Mouse (Mus musculus) c-Kit-positive CD71-negative TER-119-negative erythroid progenitor cells, embryonic 14.5 days (primary cell): Measurements from ENCODE around the gene Cryab.

ENCODE experiments used
- DNase-seq: peaks from one replicate; pipeline ENCODE4 v3.0.0-alpha.2; 2013; ENCODE audit warnings: low read depth

The Cryab gene

DNA sequence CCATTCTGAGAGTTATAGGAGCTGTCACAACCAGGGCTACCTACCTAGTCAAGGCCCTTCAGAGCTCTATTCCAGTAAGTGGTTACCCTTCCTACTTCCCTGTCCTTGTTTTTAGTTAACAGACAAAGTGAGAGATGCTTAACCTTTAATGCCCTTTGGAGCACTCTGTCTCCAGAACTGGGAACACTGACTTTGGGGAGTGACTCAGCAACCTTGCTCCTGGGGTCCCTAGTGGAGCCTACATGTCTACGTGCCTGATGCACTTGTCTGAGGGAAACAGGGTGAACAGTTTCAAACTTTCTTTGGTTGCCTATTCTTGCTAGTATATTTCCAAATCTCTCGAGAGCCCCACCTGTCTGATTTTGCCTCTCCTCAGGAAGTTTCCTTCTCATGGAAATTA, 8.4 kb upstream of the Cryab start:
- DNase-seq: no peak

DNA sequence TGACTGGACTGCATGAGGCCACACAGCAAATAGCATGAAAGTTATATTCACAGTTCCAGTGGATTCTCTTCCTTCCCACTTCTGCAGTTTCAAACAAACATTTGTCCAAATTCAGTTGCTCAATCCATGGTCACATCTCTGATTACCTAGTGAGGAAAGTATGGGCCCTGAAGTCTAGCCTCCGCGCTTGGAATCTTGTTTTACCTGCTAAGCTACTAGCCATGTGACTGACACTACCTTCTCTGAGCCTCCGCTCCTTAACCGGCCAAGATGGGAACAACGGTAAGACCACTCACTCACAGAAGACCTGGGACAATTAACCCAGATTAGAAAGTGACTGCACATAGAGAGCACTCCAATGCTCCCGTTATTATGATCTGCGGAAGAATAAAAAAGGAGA, 5.3 kb upstream of the Cryab start:
- DNase-seq: no peak

DNA sequence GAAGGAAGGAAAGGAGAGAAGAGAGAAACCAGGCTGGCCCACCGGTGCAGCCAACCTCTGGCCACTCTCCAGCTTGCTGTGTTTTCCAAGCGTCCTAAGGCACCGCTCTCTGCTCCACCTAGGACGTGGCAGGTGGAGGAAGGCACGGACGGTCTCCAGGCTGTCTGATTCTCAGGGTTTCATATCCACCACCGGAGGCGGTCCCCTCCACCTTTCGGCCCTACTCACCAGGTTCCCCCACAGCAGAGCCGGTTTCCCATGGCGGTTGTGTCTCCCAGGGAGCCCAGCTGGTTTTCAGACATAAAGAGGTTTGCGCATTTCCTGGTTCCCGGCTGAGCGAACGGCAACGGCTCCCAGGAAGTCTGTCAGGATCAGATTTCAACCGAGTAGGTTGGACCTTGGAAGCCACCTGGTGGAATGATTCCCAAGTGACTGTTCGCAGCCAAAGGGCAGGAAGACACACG, 4.9 kb upstream of the Cryab start, which contains the start of gene 2310030G06Rik:
Gene 2310030G06Rik (minus strand): TSS at position 323 of the 464 bp plus-strand sequence.
- no peak for DNase-seq

DNA sequence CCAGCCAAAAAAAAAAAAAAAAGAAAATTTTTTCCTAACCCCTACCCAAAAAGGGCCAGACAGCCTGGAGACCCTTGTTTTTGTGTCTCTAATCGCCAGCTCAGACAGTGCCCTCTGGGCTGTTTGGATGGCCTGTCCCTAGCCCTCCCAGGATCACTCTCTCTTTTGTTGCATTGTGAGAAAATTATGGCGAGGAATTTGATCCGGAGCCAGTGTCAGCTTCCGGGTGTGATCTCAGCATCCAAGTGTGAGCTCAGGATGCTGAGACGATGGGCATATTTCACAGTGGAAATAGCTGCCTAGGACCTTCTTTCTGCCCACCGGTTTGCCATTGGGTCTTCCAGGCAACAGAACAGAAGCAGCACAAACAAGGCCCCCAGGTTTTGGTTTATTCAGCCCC, 419 bp upstream of the Cryab start:
- DNase-seq: no peak

DNA sequence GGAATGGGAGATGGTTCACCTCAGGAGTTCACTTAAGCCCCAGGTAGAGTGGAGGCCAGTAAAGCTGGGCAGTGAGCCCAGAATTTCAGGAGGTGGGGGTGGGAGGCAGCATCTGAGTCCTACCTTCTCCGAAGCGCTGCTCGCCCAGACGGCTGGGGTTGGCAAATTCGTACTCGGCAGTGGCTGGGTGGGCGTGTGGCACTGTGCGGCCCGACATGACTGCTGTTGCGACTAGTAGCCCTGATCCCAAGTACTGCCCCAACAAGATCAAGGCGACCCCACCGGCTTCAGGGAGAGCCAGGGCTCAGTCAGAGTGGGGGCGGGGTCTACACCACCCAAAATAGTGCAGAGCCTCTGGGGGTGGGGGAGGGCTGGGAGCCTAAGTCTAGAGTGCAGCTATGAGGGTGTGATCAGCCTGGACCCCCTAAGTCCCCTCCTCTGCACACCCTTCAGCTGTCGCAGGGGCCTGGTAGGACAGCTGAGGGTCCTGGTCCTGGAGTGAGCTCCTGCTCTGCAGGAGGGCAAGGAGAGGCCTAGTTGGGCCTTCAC, 1.0 kb downstream of the Cryab start, which contains the start of gene Hspb2:
Gene Hspb2 (minus strand): TSS at position 301 of the 549 bp plus-strand sequence.
- no peak for DNase-seq

DNA sequence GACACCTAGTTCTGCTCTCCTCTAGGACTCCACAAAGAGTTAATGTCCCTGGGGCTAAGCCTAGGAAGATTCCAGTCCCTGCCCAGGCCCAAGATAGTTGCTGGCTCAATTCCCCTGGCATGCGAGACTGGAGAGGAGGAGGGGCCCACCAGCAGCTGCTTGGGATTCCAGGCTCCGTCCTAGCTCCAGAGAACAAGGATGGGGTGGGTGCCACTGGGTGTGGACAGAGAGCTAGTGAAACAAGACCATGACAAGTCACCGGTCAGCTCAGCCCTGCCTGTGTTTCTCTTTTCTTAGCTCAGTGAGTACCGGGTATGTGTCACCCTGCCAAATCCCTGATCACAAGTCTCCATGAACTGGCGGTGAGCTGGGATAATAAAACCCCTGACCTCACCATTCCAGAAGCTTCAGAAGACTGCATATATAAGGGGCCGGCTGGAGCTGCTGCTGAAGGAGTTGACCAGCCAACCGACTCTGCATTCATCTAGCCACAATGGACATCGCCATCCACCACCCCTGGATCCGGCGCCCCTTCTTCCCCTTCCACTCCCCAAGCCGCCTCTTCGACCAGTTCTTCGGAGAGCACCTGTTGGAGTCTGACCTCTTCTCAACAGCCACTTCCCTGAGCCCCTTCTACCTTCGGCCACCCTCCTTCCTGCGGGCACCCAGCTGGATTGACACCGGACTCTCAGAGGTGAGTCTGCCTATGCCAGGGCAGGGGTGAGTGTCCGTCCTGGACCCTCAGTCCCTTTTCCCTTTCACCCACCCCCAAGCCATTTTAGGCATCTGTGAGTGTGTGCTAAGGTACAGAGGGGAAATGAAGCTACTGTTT, 1.9 kb downstream of the Cryab start:
- DNase-seq: no peak

DNA sequence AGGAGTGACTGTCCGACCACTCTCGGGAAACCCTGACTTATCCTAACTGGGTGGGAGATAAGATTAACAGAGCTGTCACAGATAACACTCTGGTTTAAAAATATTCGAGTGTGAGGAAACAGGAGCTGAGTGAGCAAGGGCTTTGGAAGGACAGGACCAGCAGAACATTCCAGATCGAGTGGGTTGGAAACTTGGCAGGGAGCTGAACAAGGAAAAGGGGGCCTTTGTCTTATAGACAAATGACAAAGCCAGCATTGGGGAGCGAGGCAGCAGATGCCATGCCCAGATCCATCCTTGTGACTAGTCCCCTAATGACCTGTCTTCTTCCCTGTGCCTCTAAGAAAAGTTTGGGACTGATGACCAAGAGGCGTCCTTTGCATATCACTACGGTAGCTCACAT, 2.8 kb downstream of the Cryab start:
- DNase-seq: no peak

DNA sequence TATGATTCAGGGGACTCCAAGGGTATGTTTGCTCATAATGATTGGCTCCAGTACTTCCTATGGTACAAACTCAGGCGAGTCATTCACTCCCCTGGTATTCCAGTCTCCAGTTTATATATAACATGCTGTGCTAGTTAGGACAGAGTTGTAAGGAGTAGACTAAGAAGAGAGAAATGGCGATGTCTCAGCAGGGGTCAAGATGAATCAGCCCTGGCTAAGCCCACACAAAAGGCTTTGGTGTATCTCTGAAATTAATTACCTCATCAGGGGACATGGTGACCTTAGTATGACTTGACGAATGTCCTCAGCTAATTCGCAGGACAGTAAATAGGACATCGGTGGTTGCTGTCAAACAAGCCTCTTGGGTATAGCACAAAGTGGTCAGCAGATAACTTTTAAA, 5.6 kb downstream of the Cryab start:
- DNase-seq: no peak

DNA sequence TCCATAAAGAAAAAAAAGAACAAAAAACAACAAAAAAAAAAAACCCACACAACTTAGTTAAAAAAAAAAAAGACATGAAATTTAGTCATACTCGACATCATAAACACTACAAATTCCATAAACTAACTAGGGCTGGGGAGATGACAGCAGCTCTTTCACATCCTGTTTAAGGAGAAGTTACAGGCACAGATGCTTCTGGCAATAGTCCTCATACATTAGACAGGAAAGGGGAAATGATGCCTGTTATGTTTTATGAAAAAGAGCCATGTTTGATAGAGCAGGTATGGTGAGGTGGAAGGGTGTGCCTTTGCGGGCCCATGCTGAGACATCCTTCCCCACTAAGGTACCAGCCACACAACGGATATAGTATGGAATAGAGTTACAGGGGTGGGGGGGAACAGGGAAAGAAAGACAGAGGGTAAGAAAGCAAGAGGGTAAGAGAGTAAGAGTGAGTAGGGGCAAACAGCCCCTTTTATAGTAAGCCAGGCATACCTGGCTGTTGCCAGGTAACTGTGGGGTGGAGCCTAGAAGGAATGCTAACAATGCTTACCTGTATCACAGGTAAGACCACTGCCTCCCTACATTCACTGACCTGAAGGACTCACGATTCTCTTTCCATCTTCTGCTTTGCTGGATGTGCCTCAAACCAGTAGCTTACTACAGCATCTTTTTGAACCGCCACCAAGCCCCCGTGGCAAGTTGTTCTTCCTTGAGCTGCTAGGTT, 10.6 kb downstream of the Cryab start:
- DNase-seq: no peak

DNA sequence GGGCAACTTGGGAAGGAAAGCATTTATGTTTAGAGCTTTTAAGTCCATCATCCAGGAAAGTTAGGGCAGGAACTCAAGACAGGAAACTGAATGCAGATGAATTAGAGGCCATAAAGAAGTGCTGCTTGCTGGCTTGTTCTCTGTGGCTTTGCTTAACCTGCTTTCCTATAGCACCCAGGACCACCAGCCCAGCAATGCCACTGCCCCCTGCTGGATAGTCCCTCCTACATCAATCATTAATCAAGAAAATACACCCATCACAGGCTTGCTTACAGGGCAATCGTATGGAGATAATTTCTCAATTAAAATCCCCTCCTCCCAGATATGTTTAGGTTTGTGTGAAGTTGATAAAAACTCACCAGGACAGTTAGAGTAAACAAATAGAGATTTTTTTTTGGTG, 12.2 kb downstream of the Cryab start:
- no peak for DNase-seq

DNA sequence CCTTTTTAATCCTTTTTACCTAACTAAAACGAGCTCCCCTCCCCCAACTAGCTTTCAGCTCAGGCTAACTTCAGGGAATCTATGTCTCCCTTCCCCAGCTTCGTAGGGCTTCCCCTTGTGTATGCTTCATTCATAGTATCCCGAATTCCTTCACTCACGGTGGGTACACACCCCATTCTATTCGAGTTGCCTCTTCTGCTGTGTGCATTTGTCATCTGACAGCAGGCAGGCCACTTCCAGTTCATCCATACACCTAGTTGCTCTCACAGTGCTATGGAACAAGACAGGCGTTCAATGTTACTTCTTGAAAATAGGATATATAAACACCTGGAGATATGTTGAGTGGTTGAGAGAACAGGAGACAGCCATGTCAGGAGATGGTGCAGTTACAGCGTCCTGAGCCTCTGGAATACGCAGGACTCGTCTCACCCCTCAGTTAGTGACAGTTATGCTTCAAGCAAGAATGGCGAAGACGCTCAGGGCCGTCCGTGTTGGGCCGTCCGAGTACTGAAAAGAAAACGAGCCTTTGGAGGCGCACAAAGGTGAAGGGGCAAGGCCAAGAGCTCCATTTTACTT, 16.5 kb downstream of the Cryab start:
- DNase-seq: peak; percentile 29

DNA sequence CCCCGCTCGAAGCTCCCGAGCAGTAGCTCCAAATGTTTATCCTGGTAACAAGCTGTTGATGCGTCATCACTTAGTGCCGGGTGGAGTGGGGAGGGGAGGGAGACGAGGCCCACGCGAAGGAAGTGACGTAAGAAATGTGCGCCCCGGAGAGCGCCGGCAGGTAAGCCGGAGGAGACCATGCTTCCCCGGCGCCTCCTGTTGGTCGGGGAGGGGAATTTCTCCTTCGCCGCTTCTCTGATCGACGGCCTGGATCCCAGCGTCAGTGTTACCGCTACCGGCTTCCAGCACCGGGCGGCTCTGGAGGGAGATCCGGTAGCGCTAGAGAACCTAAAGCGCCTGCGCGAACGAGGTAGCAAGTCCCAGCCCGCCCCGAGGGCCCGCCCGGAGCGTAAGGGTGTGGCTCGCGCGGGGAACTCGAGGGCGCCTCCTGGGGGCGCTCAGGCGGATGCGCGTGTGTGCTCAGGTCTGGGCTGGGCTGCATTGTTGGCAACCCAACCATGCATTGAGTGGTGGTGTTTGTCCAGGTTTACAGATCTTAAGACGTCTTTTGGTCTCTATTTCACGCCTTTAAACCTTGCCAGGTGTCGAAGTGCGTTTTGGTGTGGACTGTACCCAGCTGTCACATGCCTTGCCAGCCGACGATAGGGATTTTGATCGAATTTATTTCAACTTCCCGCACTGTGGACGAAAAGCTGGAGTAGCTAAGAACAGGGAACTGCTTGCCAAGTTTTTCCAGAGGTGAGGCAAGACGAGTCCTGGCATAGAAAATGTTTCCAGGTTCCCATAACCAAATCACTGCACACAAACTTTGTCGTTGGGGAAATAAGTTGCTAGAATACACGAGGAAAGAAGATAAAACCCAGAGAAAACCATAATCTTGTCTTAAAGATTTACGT, 17.2 kb downstream of the Cryab start, which contains the start of gene Fdxacb1:
Gene Fdxacb1 (plus strand): TSS at position 130 of the 896 bp plus-strand sequence.
- peak; percentile 88 for DNase-seq

DNA sequence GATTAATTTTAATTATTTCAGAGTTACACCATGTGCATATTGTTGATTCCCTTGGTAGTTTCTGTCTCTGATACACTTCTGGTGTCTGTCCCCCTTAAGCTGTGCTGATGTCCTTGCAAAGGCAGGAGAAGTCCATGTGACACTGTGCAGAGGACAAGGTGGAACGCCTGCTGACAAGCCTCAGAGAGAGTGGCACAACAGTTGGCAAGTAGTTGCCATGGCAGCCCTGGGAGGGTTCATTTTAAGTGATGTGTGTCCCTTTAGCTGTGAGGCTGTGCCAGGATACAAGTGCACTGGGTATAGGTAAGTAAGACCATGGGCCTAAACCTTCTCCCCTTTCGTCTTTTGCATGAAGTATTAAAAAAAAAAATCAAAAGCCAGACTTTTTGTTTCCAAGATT, 18.9 kb downstream of the Cryab start:
- DNase-seq: no peak

DNA sequence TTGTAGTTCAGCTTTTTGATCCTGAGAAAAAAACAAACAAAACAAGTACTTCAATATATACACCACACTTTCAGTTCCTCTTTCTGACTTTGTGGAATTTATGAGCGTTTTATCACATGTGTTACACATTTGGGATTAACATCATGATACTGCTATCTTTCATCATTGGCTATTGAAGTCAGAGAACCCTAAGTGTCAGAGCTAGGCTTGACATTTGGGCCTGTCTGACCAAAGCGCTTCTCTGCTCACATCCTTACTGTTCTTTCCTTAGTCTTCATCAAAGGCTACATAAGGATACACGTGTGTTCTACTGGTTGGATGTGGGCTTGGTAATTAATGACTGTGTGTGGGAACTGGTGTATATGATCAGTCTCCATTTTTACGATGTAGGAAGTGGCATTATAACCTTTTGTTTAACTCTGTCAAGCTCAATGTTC, 22.9 kb downstream of the Cryab start:
- no peak for DNase-seq

DNA sequence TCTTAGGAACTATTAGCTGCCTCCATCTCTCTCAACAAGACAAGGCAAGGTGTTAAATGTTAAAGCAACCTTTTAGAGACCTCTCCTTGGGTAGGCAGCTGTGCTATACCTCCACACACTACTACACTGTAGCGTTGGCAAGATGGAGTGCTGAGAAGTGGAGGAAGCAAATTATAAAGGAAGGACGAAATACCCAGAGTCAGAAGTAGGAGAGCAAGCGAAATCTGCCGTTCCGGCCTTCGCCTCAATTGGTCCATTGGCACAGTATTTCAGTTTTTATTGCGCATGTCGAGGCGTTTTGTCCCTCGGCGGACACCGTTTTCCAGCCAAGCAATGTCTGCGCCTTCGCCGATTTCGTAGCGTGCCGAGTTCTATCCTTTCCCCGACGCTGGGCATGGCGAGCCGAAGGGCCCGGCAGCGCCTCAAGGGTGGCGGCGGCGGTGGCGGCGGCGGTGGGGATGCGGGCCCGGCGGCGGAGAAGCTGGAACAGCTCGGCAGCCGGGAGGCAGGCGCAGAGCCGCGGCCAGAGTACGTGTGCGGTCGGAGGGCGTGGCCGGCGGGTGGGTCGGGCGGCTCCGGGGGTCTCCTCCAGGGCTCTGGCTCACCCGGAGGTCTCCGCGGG, 24.0 kb downstream of the Cryab start, which contains the start of the genes Alg9 and 1110032A03Rik:
Gene Alg9 (plus strand): TSS at position 29 of the 622 bp plus-strand sequence.
Gene 1110032A03Rik (minus strand): TSS at position 530 of the 622 bp plus-strand sequence.
- DNase-seq: peak; percentile 69

DNA sequence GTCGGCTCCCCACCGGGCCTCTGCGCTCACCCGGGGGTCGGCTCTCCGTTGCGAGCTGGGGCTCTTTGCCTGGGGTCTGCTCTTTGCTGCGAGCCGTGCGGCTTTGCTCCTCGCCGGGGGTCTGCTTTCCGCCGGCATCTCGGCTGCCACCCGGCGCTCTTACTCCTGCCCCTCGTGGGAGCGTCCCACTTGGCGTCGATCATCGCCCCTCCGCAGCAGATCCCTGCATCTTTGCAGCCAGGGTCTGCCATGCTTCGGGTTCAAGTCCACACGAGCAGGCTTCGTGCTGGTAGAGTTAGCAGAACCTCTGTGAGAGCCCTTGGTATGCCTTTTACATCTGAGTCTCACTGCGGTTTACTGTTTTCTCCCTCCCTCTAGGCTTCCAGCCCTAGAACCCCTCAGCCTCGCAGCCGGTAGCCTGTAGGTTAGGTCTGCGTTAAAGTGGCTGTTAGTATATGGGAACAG, 24.6 kb downstream of the Cryab start:
- no peak for DNase-seq

DNA sequence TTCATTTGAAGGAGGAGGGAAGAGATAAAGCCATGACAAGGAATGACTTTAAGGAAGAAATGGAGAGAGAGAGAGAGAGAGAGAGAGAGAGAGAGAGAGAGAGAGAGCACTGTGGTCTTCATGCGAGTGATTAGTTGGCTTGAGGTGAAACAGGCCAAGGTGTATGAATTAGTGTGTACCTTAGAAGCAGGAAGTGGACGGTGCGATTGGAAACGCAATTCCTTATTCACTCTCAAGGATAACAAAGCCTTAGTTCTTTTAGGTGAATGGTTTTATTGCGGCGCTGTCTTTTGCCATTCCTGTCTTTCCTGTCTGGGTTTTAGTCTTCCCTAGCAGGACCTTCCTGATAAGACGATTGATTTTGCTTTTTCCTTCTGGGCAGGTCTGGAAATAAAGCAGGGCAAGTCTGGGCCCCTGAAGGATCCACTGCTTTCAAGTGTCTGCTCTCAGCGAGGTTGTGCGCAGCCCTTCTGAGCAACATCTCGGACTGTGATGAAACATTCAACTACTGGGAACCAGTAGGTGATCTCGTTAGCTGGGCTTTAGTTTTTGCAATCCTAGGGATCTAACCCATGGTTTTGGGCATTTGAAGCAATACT, 25.1 kb downstream of the Cryab start:
- DNase-seq: no peak

DNA sequence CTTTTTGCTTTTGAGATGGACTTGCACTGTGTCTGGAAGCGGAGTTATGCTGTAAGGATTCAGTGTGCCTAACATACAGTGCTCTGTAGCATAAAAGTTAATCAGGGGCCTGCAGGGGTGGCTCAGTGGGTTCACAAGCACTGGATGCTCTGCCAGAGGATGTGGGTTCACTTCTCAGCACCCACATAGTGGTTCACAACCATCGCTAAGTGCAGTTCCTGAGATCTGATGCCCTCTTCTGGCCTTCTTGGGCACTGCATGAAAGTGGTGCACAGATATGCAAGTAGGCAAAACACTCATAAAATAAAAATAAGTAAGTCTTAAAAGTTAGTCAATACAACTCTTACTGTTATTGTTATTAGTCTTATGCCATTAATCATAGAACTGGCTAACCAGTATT, 31.0 kb downstream of the Cryab start:
- peak; percentile 33 for DNase-seq

DNA sequence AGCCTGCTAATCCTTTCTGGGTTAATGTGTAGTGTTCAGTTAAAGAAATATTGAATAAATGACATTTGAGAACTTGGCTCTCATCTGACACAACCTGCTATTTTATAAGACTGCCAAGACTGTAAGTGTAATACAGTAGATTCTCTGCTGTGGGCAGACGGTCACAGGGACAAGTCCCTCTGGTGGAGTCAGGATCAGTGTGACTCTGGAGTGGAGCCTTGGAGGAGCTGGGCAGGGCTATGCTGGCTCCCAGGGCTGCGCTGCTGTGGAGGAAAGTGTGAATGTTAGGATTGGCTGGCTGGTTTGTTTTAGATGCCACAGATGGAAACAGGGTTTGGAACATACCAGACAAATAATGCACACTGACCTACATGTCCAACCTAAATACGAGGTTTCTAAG, 44.1 kb downstream of the Cryab start:
- DNase-seq: no peak

DNA sequence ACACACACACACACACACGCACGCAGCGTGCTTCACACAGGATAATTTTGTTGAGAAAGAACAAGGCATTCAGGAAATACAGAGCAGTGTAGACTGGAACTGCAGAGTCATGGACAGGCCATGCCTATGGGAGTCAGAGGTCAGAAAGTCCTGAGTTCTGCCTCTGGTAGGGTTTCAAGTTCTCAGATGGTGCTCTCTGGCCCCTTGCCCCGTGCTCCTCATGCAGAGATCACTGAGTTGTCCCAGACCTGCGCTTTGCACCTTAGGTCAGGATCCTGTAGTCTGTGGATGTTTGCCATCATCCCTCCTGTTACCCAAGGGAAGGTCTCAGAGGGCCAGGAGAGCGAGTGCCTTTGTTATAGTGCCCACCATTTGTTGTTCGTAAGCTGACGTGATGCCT, 45.7 kb downstream of the Cryab start:
- no peak for DNase-seq
